Mouse (Mus musculus): ENCODE measurements at regions not wholly inside any gene's neighbourhood (a gene's known extent, or its start where the extent isn't known, plus 50 kb on each side); places are given as distances from the start of the nearest gene placed in this dataset.

GRCm38 (mm10) chr12:28332591-28332990 lies 219.6 kb downstream of the Dcdc2c start:
- TF ChIP-seq CTCF (IDR thresholded peaks at IDR 0.05; ENCODE audit: borderline replicate concordance, extremely low read depth, insufficient read depth, insufficient read length) (no peak), POLR2A (IDR thresholded peaks at IDR 0.05; ENCODE audit: borderline replicate concordance, extremely low read depth, insufficient read depth, insufficient read length, poor library complexity, severe bottlenecking) (no peak)
